Mouse (Mus musculus) cerebellum, postnatal 25 days (tissue): ENCODE data around the gene Krtcap2.
"Not testable (repeated sequence)": the region's sequence is repeated elsewhere in the genome, so short reads cannot be mapped to it uniquely, and the experiment has no call there.

Source experiments
- DNase-seq, 2 experiments: peaks; one replicate each; pipeline ENCODE4 v3.0.0; 2021; ENCODE audit warnings: mixed read lengths in 2 of 2

The Krtcap2 gene

GRCm38 (mm10) chr3:89245688-89246171, at the start of gene Krtcap2:
Gene Krtcap2 (plus strand): TSS chr3:89245966.
- peak; percentile 80 to 88 for DNase-seq

GRCm38 (mm10) chr3:89195979-89196877, 49.5 kb upstream of the Krtcap2 start:
- DNase-seq, result peak; percentile 82 to 93

- no peak for DNase-seq
Measured at GRCm38 (mm10) chr3:89199839-89200238, 45.9 kb upstream of the Krtcap2 start.

DNA sequence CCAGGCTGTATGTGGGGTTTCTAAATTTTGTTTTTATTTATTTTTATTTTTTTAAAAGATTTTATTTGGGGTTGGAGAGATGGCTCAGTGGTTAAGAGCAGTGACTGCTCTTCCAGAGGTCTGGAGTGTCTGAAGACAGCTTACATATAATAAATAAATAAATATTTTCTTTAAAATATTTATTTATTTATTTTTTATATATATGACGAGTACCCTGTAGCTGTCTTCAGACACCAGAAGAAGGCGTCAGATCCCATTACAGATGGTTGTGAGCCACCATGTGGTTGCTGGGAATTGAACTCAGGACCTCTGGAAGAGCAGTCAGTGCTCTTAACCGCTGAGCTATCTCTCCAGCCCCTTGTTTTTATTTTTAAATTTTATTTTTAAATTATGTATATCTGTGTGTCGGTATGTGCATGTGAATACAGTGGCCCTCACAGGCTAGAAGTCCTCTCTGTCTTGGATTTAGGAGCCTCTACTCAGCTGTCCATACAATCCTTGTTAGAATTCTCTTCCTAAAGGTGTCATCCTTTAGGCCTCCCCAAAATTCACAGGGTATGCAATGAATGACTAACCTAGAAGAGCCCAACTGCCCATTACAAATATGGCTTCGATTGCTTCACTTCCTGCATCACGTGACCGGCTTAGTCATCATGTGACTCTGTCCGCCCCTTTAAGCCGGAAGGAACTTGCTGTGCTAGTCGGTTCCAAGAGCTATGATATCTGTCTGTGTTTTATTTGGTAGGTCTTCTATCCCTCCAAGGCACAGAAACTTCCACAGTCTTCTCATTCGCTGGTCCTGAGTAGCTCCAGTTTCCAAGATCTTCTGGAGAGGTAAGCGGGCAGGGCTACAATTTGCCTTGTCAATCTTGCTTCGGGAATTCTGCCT, 43.3 kb upstream of the Krtcap2 start, which contains the start of gene Gba:
Gba (plus strand) TSS at position 676 of the 889 bp plus-strand sequence.
- peak; percentile 89 to 91 for DNase-seq

DNA sequence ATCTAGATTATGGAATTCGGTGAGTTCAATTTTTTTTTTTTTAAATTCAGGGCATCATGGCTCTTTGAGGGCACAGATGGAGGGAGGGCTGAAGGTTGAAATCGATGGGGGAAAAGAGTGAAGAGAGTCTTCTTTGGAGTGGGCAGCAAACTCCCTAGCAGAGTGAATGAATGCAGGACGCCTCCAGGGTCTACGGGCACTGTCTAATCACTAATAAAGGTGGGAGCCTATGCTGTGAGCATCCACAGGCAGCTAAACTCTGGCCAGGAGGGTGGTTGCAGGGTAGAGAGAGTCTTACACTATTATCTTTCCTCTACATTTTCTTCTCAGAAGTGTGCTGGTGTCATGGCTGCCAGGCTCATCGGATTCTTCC, 42.6 kb upstream of the Krtcap2 start:
- DNase-seq, result no peak

DNA sequence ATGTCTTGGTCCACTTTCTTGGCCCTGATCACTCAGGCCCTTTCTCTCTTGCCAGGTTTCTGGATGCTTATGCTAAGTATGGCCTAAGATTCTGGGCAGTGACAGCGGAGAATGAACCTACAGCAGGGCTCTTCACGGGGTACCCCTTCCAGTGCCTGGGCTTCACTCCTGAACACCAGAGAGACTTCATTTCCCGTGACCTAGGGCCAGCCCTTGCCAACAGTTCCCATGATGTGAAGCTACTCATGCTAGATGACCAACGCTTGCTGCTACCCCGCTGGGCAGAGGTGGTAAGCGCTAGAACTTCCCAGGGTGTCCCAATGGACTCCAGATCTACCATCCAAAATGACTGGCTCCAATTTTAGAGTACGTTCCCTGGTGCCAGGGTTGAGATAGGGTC, 39.7 kb upstream of the Krtcap2 start:
- DNase-seq, result no peak

- DNase-seq, result no peak
Measured at GRCm38 (mm10) chr3:89206695-89207094, 39.1 kb upstream of the Krtcap2 start.

GRCm38 (mm10) chr3:89208075-89208657, 37.6 kb upstream of the Krtcap2 start:
- no peak for DNase-seq

- DNase-seq, result no peak
Measured at GRCm38 (mm10) chr3:89208736-89209135, 37.0 kb upstream of the Krtcap2 start.

GRCm38 (mm10) chr3:89209731-89210130, 36.0 kb upstream of the Krtcap2 start:
- no peak for DNase-seq

DNA sequence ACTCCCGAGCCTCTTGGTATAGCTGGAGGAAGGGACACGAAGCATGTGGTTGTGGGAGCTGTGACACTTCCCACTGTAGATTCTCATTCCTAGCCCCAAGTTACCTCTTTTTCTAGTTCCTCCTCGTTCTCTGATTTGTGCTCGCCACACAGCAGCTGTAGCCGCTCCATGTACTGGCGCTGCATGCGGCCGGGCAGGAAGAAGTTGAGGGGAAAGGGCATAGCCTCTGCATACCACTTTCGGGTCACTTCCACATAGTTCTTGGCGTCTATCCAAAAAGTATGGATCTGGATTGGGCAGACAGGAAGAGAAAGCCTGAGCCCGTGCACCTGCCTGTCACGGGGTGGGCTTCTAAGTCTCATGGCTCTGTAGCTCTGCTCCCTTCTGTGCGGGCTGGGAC, 35.6 kb upstream of the Krtcap2 start:
- DNase-seq, result no peak

- DNase-seq, result peak in 1 of 2 experiments; percentile 46
Measured at GRCm38 (mm10) chr3:89210731-89211130, 35.0 kb upstream of the Krtcap2 start.

GRCm38 (mm10) chr3:89213803-89214530, 31.8 kb upstream of the Krtcap2 start:
- DNase-seq, result peak; percentile 90 to 93

DNA sequence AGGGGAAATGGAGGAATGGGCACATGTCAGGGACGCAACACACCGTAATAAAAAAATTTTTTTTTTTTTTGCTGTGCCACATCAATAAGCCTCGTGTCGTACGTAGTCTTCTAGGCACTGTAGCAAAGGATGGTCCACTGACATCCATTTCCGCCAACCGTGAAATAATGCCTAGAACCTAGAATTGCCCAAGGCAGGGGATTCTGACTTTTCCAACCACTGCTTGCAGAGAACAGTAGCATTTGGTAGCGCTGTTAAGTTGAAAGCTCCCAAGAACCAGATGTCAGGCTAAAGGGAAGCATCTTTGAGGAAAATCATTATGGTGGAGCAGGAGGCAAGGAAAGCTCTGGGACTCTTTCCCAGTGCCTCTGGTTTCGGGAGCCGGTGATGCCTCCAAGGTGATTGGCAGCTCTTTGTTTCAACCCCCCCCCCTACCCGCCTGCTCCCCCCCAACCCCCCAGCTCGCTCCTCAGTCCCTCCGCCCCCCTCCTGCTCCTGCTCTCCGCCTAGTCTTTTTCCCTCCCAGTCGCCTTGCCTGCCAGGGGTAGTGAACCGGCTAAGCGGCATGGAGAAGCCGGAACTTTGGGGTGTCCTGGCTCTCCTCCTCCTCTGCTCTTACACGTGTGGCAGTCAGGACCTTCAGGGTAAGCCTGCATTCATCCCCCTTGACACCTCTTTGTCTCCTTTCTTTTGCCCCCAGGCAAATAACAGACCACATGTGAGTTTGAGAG, 30.9 kb upstream of the Krtcap2 start, which contains the start of gene Thbs3:
Thbs3 (plus strand) TSS at position 500 of the 731 bp plus-strand sequence.
- DNase-seq, result peak in 1 of 2 experiments; percentile 7

- DNase-seq, result peak; percentile 87 to 92
Measured at GRCm38 (mm10) chr3:89215853-89216252, 29.9 kb upstream of the Krtcap2 start.

- not testable (repeated sequence) for DNase-seq
Measured at GRCm38 (mm10) chr3:89216407-89216806, 29.4 kb upstream of the Krtcap2 start.

DNA sequence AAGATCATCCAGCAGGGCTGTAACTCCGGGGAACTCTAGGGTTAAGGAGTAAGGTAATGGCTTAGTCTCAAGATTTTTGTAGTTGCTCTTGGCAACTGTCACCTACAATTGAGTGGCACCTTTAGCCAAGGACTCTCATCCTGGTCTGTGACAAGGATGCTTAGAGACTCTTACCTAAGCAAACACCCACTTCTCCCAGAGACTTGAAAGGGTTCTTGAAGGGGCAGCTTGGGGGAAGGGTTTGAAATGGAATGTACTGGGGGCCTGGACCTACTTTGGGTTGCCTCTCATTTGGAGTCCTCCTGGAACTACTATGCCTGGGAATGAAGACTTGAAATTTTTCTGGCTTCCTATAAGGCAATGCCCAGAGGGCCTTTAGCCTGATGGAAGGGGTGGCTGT, 27.5 kb upstream of the Krtcap2 start:
- DNase-seq, result no peak

GRCm38 (mm10) chr3:89219546-89219945, 26.2 kb upstream of the Krtcap2 start:
- DNase-seq, result no peak

GRCm38 (mm10) chr3:89221167-89221566, 24.6 kb upstream of the Krtcap2 start:
- DNase-seq, result no peak

DNA sequence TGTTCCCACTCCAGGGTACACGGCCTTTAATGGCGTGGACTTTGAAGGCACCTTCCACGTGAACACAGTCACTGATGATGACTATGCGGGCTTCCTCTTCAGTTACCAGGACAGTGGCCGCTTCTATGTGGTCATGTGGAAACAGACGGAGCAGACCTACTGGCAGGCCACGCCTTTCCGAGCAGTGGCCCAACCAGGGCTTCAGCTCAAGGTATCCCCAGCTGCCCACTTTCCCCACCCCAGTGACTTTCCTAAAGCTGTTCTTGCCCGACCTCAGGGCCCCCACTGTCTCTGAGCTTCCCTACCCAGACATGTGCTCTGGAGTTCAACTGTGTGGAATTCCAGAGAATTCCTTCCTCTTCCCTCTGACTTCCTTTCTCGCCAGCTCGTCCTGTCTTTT, 21.0 kb upstream of the Krtcap2 start:
- DNase-seq, result no peak

DNA sequence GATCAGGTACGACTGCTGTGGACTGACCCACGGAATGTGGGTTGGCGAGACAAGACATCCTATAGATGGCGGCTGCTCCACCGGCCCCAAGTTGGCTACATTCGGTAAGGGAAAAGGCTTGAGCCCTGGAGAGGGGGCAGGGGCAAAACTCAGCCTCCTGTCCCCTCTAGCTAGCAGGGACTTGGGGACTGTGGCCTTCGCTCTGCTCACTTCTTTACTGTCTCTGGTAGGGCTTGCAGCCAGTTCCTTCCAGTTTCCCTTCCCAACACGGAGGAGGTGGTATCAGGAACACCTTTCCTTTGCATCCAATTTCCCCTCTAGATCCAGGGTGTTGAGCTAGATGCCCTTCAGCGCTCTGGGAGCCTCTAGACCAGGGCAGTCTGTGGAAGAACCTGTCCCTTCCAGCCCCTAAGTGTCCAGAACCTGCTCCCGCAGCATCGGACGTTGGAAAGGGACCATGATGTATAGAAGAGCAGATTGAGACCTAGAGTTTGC, 20.4 kb upstream of the Krtcap2 start:
- no peak for DNase-seq
